Mouse (Mus musculus): ENCODE results near the gene Prickle1. TPM values are rescaled to one million over a fixed set of nuclear protein-coding genes. Genes with fewer than 3 reads are reported as not detected.

Prickle1 gene
- total RNA-seq, 4 experiments from 2014 or later, result 16.9 to 32.3 (median 22.9) TPM

- DNase-seq, result no peak
Measured at GRCm38 (mm10) chr15:93499866-93500265, 95.8 kb downstream of the Prickle1 start.

- no peak for DNase-seq
Measured at GRCm38 (mm10) chr15:93494700-93495099, 101.0 kb downstream of the Prickle1 start.

- DNase-seq, result no peak
Measured at GRCm38 (mm10) chr15:93489597-93489996, 106.1 kb downstream of the Prickle1 start.

- DNase-seq, result no peak
Measured at GRCm38 (mm10) chr15:93486066-93486465, 109.6 kb downstream of the Prickle1 start.

GRCm38 (mm10) chr15:93485252-93485651 lies 110.4 kb downstream of the Prickle1 start:
- no peak for DNase-seq

GRCm38 (mm10) chr15:93484261-93484710 lies 111.4 kb downstream of the Prickle1 start:
- no peak for DNase-seq

- DNase-seq, result no peak
Measured at GRCm38 (mm10) chr15:93481112-93481511, 114.6 kb downstream of the Prickle1 start.

GRCm38 (mm10) chr15:93479445-93479844 lies 116.2 kb downstream of the Prickle1 start:
- no peak for DNase-seq

- no peak for DNase-seq
Measured at GRCm38 (mm10) chr15:93478676-93479075, 117.0 kb downstream of the Prickle1 start.

- DNase-seq, result no peak
Measured at GRCm38 (mm10) chr15:93477729-93478128, 118.0 kb downstream of the Prickle1 start.

- no peak for DNase-seq
Measured at GRCm38 (mm10) chr15:93475688-93476087, 120.0 kb downstream of the Prickle1 start.

- DNase-seq, result no peak
Measured at GRCm38 (mm10) chr15:93474277-93474676, 121.4 kb downstream of the Prickle1 start.

- no peak for DNase-seq
Measured at GRCm38 (mm10) chr15:93472089-93472488, 123.6 kb downstream of the Prickle1 start.

- peak; percentile 69 for DNase-seq
Measured at GRCm38 (mm10) chr15:93471651-93472050, 124.0 kb downstream of the Prickle1 start.

- no peak for DNase-seq
Measured at GRCm38 (mm10) chr15:93461066-93461465, 134.6 kb downstream of the Prickle1 start.

GRCm38 (mm10) chr15:93459422-93459821 lies 136.3 kb downstream of the Prickle1 start:
- no peak for DNase-seq

GRCm38 (mm10) chr15:93456005-93456404 lies 139.7 kb downstream of the Prickle1 start:
- no peak for DNase-seq

- DNase-seq, result no peak
Measured at GRCm38 (mm10) chr15:93453296-93453695, 142.4 kb downstream of the Prickle1 start.

Other genes starting within 250 kb of the Prickle1 start
- gene Zcrb1, start 197.6 kb downstream of the Prickle1 start, total RNA-seq (2022), result 10 to 100 TPM; 71.0 to 99.5 (median 83.2) TPM
- 10 to 100 TPM; 39.6 to 42.8 (median 40.9) TPM for gene Pphln1, start 197.5 kb downstream of the Prickle1 start, total RNA-seq (2022)

Data from adrenal gland, adult 8-10 months (tissue).